Mouse (Mus musculus): Measurements from ENCODE around the gene Defa31. TPM values are rescaled to one million over a fixed set of nuclear protein-coding genes. Genes with fewer than 3 reads are reported as not detected.

The Defa31 gene
- not detected in 2 replicates for polyA plus RNA-seq (2012; rRNA removed)

DNA sequence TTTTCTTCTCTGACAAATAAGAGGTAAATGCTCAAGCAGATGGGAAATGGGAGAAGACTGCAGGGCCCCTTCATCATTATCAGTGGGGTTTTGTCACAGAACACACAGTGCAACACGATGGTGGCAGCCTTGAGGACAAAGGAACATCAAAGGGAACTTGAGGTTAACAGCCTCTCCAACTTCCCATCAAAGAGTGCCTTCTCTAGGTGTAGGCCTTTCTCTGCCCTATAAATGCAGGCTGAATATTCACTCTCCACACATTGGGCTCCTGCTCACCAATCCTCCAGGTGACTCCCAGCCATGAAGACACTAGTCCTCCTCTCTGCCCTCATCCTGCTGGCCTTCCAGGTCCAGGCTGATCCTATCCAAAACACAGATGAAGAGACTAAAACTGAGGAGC, at the start of gene Defa31:
Gene Defa31 (plus strand): TSS at position 301 of the 400 bp plus-strand sequence.

GRCm38 (mm10) chr8:21161977-21162376, 29.4 kb upstream of the Defa31 start, which contains the start of gene Defa22:
Gene Defa22 (plus strand): TSS chr8:21162277.

DNA sequence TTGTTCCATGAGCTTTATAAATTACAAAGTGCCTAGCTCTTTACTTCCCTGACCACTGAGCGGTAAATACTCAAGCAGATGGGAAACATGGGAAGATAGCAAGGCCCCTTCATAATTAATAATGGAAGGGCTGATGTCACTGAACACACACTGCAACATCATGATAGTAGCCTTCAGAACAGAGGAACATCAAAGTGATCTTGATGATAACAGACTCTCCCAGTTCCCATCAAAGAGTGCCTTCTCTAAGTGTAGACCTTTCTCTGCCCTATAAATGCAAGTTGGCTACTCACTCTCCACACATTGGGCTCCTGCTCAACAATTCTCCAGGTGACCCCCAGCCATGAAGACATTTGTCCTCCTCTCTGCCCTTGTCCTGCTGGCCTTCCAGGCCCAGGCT, 9.8 kb downstream of the Defa31 start, which contains the start of gene Gm15293:
Gene Gm15293 (plus strand): TSS at position 301 of the 400 bp plus-strand sequence.

Other genes with a start within 250 kb of the Defa31 start
- gene AY761185, start 246.9 kb upstream of the Defa31 start, polyA plus RNA-seq (2012; rRNA removed): not detected in 2 replicates
- gene Defa21, start 166.1 kb upstream of the Defa31 start, polyA plus RNA-seq (2012; rRNA removed): not detected in 2 replicates
- gene Defa23, start 136.6 kb upstream of the Defa31 start, polyA plus RNA-seq (2012; rRNA removed): not detected in 2 replicates
- gene Defa35, start 126.6 kb upstream of the Defa31 start, polyA plus RNA-seq (2012; rRNA removed): not detected in 2 replicates
- not detected in 2 replicates for gene Defa25, start 107.2 kb upstream of the Defa31 start, polyA plus RNA-seq (2012; rRNA removed)
- gene Gm14851, start 95.6 kb upstream of the Defa31 start, polyA plus RNA-seq (2012; rRNA removed): not detected in 2 replicates
- not detected in 2 replicates for gene Defa30, start 57.0 kb upstream of the Defa31 start, polyA plus RNA-seq (2012; rRNA removed)
- 1.0 TPM in 1 of 2 replicates, not detected in the other for gene Defa22, start 29.3 kb upstream of the Defa31 start, polyA plus RNA-seq (2012; rRNA removed)
- gene Gm15293, start 9.9 kb downstream of the Defa31 start, polyA plus RNA-seq (2012; rRNA removed): not detected in 2 replicates
- not detected in 2 replicates for gene Gm15292, start 58.1 kb downstream of the Defa31 start, polyA plus RNA-seq (2012; rRNA removed)
- gene Defa27, start 123.9 kb downstream of the Defa31 start, polyA plus RNA-seq (2012; rRNA removed): not detected in 2 replicates
- not detected in 2 replicates for gene Defa29, start 135.4 kb downstream of the Defa31 start, polyA plus RNA-seq (2012; rRNA removed)
- gene Defa2, start 186.9 kb downstream of the Defa31 start, polyA plus RNA-seq (2012; rRNA removed): not detected in 2 replicates
- not detected in 2 replicates for gene Defa33, start 200.2 kb downstream of the Defa31 start, polyA plus RNA-seq (2012; rRNA removed)
- gene Defa36, start 235.8 kb downstream of the Defa31 start, polyA plus RNA-seq (2012; rRNA removed): not detected in 2 replicates